Mouse (Mus musculus) thymus, postnatal 4 days (tissue): ENCODE measurements around the gene Npcd.
A peak's percentile ranks its signal among the peaks of the same experiment; 100 is the strongest.

Experiments
- DNase-seq: peaks from one replicate; pipeline ENCODE4 v3.0.0; 2021

Gene Npcd

GRCm38 (mm10) chr15:79764539-79765267 is 69.3 kb downstream of the Npcd start:
- no peak for DNase-seq

GRCm38 (mm10) chr15:79763601-79764246 is 70.3 kb downstream of the Npcd start:
- DNase-seq, result no peak

- DNase-seq, result no peak
Observed at GRCm38 (mm10) chr15:79763001-79763400, 71.0 kb downstream of the Npcd start.

GRCm38 (mm10) chr15:79760956-79761355 is 73.1 kb downstream of the Npcd start:
- DNase-seq, result no peak

GRCm38 (mm10) chr15:79757118-79757517 is 76.9 kb downstream of the Npcd start:
- DNase-seq, result no peak

- DNase-seq, result no peak
Observed at GRCm38 (mm10) chr15:79755977-79756625, 77.9 kb downstream of the Npcd start.

GRCm38 (mm10) chr15:79755176-79755575 is 78.9 kb downstream of the Npcd start:
- DNase-seq, result no peak

GRCm38 (mm10) chr15:79753873-79754272 is 80.2 kb downstream of the Npcd start:
- DNase-seq, result no peak

GRCm38 (mm10) chr15:79753420-79753752 is 80.7 kb downstream of the Npcd start:
- DNase-seq, result peak; percentile 23

- peak; percentile 79 for DNase-seq
Observed at GRCm38 (mm10) chr15:79752742-79753419, 81.2 kb downstream of the Npcd start.

- no peak for DNase-seq
Observed at GRCm38 (mm10) chr15:79751772-79752171, 82.3 kb downstream of the Npcd start.

GRCm38 (mm10) chr15:79750266-79750665 is 83.8 kb downstream of the Npcd start:
- DNase-seq, result no peak

GRCm38 (mm10) chr15:79749162-79749561 is 84.9 kb downstream of the Npcd start:
- DNase-seq, result no peak

GRCm38 (mm10) chr15:79747998-79748397 is 86.0 kb downstream of the Npcd start:
- DNase-seq, result peak; percentile 71

- no peak for DNase-seq
Observed at GRCm38 (mm10) chr15:79745883-79746282, 88.2 kb downstream of the Npcd start.

- DNase-seq, result no peak
Observed at GRCm38 (mm10) chr15:79745312-79745711, 88.7 kb downstream of the Npcd start.

GRCm38 (mm10) chr15:79744742-79745141 is 89.3 kb downstream of the Npcd start:
- no peak for DNase-seq

- DNase-seq, result no peak
Observed at GRCm38 (mm10) chr15:79744001-79744400, 90.0 kb downstream of the Npcd start.

GRCm38 (mm10) chr15:79742706-79743023 is 91.4 kb downstream of the Npcd start:
- no peak for DNase-seq

- peak; percentile 97 for DNase-seq
Observed at GRCm38 (mm10) chr15:79741921-79742705, 91.9 kb downstream of the Npcd start, which contains the start of gene Sun2. Gene Sun2, minus strand, starts transcription at chr15:79742536.

GRCm38 (mm10) chr15:79741173-79741858 is 92.7 kb downstream of the Npcd start:
- peak; percentile 60 for DNase-seq

- no peak for DNase-seq
Observed at GRCm38 (mm10) chr15:79740739-79741138, 93.3 kb downstream of the Npcd start.
